Mouse (Mus musculus): ENCODE measurements at regions not wholly inside any gene's neighbourhood (a gene's known extent, or its start where the extent isn't known, plus 50 kb on each side); places are given as distances from the start of the nearest gene placed in this dataset.

DNA sequence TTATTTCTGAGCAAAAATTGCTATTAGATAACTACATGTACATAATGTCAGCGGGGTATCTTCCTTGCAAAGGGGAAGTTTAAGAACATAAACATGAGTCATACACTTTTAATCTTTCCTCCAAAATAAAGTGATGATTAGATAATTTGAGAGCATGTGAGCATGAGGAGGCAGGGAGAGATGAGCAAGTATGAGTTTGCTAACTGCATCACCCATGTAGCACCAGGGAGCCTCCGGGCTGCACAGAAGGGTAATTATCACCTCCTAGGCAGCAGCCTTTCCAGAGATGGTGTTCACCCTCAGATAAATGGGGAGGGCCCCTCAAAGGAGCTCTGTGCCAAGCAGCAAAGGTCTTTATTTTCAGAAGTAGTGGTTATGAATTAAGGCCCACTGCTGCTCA, 568.1 kb upstream of the G6pd2 start:
- DNase-seq = no peak

DNA sequence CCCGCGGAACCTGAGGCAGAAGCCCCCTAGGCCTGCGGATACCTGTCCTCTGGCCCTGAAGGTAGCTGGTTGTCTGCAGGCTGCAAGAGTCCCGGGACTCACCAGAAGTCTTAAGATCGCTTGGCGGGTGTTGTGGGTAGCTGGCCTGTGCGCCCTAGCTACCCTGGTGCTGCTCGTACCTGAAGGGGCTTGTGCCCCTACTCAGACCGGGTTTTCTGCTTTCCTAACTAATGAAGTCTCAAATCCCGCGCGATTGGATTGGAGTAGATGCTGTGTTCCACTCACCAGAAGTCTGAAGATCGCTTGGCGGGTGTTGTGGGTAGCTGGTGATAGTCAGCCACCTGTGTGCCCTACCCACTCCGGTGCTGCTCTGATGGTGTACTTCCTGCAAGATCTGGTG, 520.1 kb upstream of the G6pd2 start:
- DNase-seq = peak in 1 of 2 experiments; percentile 32

DNA sequence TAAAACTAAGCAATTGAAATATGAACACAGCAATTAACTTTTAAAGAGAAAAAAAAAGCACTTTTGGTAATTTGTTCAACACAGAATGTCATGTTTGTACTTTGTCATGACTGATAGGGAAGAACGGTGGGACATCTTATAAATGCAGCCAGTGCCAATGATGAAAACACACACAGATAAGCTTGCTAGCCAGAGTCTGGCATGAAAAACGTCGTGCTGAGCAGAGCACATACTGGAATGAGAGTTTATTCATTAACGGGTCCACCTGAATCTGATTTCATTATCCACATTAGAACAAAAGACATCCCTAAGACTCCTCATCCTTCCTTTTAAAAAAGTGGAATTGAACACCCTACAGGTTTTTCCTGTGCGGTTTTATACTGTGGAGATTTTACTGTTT, 493.7 kb upstream of the G6pd2 start:
- no peak for DNase-seq

DNA sequence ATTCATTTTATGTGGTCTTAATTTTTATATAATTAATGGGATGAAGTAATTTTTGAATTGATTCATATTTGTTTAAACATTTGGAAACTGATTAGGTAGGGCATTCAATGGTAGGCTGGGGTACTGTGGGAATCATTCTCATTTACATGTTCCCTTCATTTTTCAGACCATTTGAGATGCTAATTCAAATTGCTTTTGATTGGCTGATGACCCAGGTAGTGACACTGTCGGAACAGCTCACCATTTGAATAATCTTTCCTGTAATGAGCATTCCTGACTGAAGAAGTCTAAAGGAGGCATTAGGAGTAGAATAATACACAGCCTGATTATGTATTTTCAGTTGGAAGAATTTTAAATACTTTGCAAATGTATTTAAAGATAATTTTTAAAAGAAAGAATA, 457.2 kb upstream of the G6pd2 start:
- DNase-seq = no peak

DNA sequence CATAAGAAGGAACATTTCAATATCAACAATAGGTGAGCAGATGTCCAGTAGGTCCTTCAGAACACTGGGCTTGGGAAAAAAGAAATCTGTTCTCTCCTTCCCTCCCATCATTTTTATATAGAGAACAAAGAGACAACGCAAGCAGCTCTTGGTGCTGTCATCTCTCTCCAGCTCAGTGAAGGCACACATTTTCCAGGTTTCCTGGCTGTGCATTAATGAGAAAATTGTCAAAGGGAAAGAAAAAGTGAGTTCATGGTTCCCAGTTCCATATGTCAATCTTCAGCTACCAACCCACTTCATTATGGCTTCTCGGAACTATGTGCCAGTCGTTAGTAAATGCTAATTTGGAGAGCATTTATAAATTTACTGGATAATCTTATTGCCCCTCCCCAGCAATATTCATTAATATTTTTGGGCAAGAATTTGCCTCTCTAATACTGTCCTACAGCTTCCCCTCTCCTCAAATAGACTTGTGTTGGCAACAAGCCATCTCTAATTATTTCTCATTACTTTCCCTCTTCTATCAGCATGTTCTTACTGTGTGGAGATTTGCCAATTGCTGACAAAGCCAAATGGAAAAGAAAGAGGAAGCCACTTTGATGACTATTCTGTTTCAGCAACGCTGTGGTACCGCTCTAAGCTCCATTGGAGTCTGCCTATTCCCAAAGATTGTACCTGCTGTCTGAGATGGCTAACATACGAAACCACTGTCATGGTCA, 453.2 kb upstream of the G6pd2 start:
- DNase-seq = no peak

DNA sequence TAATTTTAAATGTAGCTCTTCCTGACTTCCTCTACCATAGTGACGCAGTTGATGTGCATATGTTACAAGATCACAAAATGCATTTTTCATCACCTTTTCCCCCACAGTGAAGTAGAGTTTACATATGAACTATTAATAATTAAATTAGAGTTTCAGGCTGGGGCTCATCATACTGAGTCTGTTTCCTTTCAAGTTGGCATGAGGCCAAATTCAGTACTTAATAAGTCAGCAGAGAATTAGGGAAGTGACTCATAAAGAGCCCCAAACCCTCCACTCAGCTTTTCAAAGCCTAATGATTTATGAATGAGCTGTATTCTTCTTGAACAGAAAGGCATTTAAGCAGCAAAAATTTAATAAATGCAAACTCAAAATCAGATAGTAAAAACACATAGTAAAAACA, 435.7 kb upstream of the G6pd2 start:
- no peak for DNase-seq

DNA sequence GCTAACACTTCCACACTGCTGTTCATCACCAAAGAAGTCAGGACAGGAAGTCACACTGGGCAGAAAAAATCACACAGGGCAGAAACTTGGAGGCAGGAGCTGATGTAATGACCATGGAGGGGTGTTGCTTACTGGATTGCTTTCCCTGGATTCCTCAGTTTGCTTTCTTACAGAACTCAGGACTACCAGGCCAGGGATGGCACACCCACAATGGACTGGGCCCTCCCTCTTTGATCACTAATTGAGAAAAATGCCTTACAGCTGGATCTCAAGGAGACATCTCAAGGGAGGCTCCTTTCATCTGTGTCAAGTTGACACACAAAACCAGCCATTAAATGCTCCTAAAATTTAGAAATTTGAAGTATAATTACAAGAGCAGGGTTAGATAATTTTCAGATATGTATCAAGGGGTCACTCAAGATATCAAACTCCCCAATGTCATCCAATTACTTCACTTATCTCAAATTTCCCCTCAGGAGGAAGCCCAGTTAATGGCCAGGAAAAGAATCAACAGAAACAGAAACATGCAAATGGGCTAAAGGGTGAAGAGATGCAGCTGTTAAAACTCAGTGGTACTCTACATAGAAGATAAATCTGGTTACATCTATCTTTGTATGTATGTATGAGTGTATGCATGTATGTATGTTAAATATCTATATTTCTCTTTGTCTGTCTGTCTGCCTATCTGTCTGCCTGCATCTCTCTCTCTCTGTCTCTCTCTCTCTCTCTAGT, 413.5 kb upstream of the G6pd2 start:
- no peak for DNase-seq

Measured in kidney, postnatal 25 days (tissue).